Mouse (Mus musculus): Measurements from ENCODE around the gene Cdiptos.

DNA sequence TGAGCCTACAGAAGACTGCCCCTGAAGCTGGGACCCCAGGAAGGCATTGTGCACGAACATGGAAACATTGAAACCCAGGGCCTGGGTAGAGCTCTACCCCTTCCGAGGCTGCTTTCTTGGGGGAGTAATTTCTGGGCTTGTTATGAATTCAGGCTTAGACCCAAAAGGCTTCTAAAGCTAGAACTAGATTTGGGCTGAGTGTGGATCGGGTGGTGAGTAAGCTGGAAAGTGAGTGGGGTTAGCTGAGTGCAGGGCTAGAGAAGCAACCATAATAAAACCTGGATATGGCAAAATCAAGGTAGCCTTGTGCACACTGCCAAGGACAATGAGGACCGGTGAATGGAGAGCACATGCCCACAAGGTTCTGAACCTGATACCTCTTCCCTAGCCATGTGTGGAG, 13.9 kb downstream of the Cdiptos start:
- TF ChIP-seq MYC (IDR thresholded peaks at IDR 0.05; ENCODE audit: low read depth, low read length) (no peak), CHD2 (IDR thresholded peaks at IDR 0.05; ENCODE audit: low read length) (no peak), ETS1 (conservative IDR thresholded peaks at IDR 0.05; ENCODE audit: low read depth, low read length) (no peak), ZMIZ1 (IDR thresholded peaks at IDR 0.05; ENCODE audit: low read depth, low read length) (no peak), CTCF (conservative IDR thresholded peaks at IDR 0.05 in 1 of 2, IDR thresholded peaks at IDR 0.05 in 1 of 2; ENCODE audit: low read depth in 2 of 2, low read length in 2 of 2) (no peak), EP300 (IDR thresholded peaks at IDR 0.05; ENCODE audit: low read length) (no peak), POLR2A (IDR thresholded peaks at IDR 0.05; ENCODE audit: low read depth, low read length) (no peak), RAD21 (IDR thresholded peaks at IDR 0.05; ENCODE audit: low read depth, low read length) (no peak), SMC3 (IDR thresholded peaks at IDR 0.05; ENCODE audit: low read depth, low read length) (no peak)
